Mouse (Mus musculus): Measurements from ENCODE around the gene Chchd6. TPM values are rescaled to one million over a fixed set of nuclear protein-coding genes. Genes with fewer than 3 reads are reported as not detected.

Chchd6 gene
- polyA plus RNA-seq, 1 experiment from 2014 or later = 91.4 TPM

DNA sequence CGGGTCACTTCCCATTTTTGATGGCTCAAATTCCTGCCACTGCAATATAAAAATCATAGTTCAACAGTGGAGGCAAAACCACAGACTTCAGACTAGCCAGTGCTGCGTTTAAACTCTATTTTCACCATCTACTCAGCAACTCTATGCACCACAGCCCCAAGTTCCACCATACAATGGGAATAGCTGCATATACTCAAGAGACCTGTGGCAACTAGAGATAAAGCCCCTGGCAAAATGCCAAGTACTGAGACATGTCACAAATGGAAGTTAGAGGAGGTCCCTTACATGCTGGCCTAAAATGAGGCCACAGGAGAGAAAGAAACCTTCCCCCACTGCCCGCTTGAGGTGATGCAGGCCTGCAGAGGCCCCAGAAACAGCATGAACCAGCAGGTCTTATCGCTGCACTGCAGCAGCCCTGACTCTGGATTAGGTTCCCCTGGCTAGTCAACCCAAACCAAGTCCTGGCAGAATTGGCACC, 139.9 kb downstream of the Chchd6 start:
- H3K4me1 ChIP-seq = no peaks in the 10 kb centered on the region
- no peak for DNase-seq (ENCODE audit: low spot score)
- H3K36me3 ChIP-seq = no peaks in the 10 kb centered on the region
- no peak overlapping the region for H3K4me3 ChIP-seq
- H3K27me3 ChIP-seq (ENCODE audit: low read depth, poor library complexity, severe bottlenecking) = no peaks in the 10 kb centered on the region
- 92% methylated on average over 4 of the region's 4 CpGs for WGBS
- no peaks in the 10 kb centered on the region for H3K9me3 ChIP-seq (replicated peaks)
- H3K27ac ChIP-seq (replicated peaks) = no peak overlapping the region

DNA sequence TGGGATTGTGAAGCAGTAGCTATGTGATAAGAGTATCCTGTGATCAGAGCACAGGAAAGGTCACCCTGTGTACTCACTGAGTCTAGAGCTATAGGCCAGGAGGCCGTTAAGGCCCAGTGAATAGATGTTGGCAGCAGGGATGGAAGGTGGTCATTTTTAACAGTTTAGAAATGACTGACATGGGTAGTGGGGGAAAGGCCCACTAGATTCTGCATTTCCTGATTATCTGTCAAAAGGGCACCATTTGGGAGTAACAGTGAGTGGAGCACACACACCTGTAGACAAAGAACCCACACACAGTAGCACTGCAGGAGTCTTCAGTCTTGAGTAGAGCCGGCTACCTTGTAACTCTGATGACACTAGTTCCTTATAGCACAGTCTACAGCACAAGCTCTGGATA, 141.0 kb downstream of the Chchd6 start:
- DNase-seq (ENCODE audit: low spot score) = no peak
- 93% methylated on average over 2 of the region's 2 CpGs for WGBS
- H3K36me3 ChIP-seq = no peaks in the 10 kb centered on the region

DNA sequence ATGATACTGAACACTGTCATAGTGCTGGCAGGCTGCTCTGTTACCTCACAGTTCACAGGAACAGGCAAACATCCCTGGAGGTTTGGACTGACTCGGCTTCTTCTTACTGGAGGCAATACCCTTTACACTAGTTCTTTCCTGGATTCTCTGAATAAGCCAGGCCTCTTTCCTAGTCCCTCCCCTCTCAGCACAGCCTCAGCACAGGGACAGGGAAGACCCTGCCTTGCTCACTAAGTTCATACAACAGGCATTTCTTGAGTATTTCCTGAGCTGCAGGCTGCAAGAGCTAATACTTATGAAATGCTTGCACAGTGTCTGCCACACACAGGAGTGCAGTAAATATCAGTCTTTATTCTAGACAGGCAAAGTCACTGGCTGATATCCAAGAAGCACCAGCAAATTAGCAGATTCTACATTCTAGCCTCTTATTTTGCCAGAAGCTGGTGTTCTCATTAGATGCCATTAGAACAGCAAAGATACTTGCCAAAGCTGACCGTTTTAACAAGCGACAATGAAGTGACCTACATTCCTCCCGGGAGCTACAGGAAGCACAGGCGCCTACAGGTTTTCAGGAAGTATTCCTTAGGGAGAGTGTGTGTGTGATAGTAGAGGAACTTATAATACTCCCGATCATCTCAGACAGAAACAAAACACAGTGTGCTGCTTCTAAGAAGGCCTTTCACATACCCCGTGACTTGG, 142.3 kb downstream of the Chchd6 start:
- no peak overlapping the region for H3K27ac ChIP-seq (replicated peaks)
- H3K4me3 ChIP-seq = no peak overlapping the region
- no peaks in the 10 kb centered on the region for H3K4me1 ChIP-seq
- H3K27me3 ChIP-seq (ENCODE audit: low read depth, poor library complexity, severe bottlenecking) = no peaks in the 10 kb centered on the region
- H3K9me3 ChIP-seq (replicated peaks) = no peaks in the 10 kb centered on the region
- 80% methylated on average over 7 of the region's 7 CpGs for WGBS
- no peaks in the 10 kb centered on the region for H3K36me3 ChIP-seq
- no peak for DNase-seq (ENCODE audit: low spot score)

More for the DNA sequence above, 141.0 kb downstream of the Chchd6 start:
- no peaks in the 10 kb centered on the region for H3K4me1 ChIP-seq
- no peaks in the 10 kb centered on the region for H3K27me3 ChIP-seq (ENCODE audit: low read depth, poor library complexity, severe bottlenecking)
- H3K27ac ChIP-seq (replicated peaks) = no peak overlapping the region
- H3K9me3 ChIP-seq (replicated peaks) = no peaks in the 10 kb centered on the region
- H3K4me3 ChIP-seq = no peak overlapping the region

DNA sequence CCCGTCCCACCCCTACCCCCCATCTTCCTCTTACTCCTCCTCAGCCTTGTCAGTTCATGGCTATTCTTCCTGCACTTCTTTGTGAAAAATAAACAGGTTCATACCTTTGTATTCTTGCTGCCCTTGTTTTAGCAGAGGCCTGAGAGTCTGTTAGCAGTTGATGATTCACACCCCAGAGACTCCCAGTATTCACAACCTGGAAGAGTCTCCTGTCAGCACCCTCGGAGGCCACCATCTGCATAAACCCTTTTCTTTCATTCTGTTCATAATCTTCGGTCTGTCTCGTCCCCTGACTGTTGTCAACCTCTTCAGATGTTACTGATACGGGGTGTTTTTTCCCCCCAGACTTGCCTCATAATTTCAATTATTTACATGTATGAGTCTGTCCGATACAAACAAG, 143.1 kb downstream of the Chchd6 start:
- Histone ChIP-seq H3K4me1 (no peaks in the 10 kb centered on the region), H3K9me3 (replicated peaks) (no peaks in the 10 kb centered on the region), H3K27me3 (ENCODE audit: low read depth, poor library complexity, severe bottlenecking) (no peaks in the 10 kb centered on the region), H3K27ac (replicated peaks) (no peak overlapping the region), H3K4me3 (no peak overlapping the region), H3K36me3 (no peaks in the 10 kb centered on the region)
- DNase-seq (ENCODE audit: low spot score) = no peak
- WGBS = 82% methylated on average over 6 of the region's 6 CpGs

DNA sequence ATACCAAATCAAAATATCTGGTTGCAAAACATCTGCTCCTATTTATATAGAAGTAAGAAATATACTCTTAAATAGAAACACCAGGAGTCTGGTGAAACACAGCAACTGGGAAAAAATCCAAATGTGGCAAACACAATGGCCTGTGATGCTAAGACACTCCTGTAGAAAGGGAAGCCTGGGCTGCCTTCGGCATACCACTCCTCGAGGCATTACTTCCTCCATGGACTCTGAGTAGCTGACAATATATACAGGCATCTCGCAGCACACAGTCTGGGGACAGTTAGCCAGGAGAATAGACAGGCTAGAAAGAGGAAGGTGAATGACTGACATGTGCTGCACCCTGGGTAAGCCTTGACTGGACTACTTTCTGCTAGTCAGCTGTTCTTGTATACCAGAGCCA, 146.7 kb downstream of the Chchd6 start:
- 93% methylated on average over 3 of the region's 3 CpGs for WGBS
- H3K4me1 ChIP-seq = no peaks in the 10 kb centered on the region
- no peaks in the 10 kb centered on the region for H3K9me3 ChIP-seq (replicated peaks)
- no peak overlapping the region for H3K4me3 ChIP-seq
- DNase-seq (ENCODE audit: low spot score) = no peak
- no peaks in the 10 kb centered on the region for H3K27me3 ChIP-seq (ENCODE audit: low read depth, poor library complexity, severe bottlenecking)
- no peak overlapping the region for H3K27ac ChIP-seq (replicated peaks)
- H3K36me3 ChIP-seq = no peaks in the 10 kb centered on the region

DNA sequence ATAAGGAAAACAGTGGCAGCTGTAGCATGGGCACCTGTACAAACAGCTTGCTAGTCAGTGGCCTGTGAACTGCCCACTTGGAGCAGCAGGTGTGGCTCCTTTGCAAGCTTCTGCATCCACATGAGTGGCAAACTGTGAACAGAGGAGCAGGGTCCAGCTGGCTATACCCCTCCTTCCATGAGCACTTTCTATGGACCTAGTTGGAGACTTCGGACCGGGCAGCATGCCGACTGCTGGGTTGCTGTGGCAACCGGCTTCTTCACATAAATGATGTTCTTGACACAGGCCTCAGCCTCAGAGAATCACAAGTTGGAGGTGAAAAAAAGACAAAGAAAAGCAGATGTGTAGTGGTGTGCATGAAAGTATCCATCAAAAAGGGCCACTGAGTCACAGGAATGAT, 154.8 kb downstream of the Chchd6 start:
- H3K9me3 ChIP-seq (replicated peaks) = no peaks in the 10 kb centered on the region
- 81% methylated on average over 4 of the region's 4 CpGs for WGBS
- no peaks in the 10 kb centered on the region for H3K36me3 ChIP-seq
- no peak overlapping the region for H3K27ac ChIP-seq (replicated peaks)
- H3K27me3 ChIP-seq (ENCODE audit: low read depth, poor library complexity, severe bottlenecking) = no peaks in the 10 kb centered on the region
- DNase-seq (ENCODE audit: low spot score) = no peak
- H3K4me1 ChIP-seq = peaks cover 7% of the 10 kb centered on the region
- no peak overlapping the region for H3K4me3 ChIP-seq

DNA sequence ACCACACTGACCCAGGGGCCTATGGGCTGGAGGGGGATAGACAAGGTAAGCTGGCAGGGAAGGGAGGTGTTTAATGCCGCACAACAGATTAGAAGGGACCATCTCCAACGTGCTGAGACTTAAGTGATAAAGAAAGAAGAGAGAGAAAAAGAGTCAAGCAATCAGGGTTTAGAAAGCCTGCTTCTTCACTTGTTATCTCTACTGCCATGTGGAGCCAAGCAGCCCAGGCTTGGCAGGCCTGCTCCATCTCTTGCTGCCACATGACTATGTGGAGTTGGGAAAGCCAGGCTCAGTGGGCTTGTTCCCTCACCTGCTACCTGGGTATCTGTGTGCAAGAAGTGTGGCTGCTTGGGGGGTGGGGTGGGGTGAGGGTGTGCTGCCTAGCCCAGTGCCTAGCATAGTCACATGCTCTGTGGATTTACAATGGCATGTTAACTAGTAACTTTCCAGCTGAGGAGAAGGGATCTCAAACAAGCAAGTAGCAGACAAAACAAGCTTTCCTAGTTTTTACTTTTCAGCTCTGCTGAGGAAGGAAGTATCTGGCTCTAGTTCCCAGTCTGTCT, 163.5 kb downstream of the Chchd6 start:
- Histone ChIP-seq H3K27ac (replicated peaks) (no peak overlapping the region), H3K4me3 (no peak overlapping the region), H3K4me1 (no peaks in the 10 kb centered on the region), H3K27me3 (ENCODE audit: low read depth, poor library complexity, severe bottlenecking) (no peaks in the 10 kb centered on the region), H3K36me3 (no peaks in the 10 kb centered on the region), H3K9me3 (replicated peaks) (no peaks in the 10 kb centered on the region)
- WGBS = 91% methylated on average over 2 of the region's 2 CpGs
- no peak for DNase-seq (ENCODE audit: low spot score)

DNA sequence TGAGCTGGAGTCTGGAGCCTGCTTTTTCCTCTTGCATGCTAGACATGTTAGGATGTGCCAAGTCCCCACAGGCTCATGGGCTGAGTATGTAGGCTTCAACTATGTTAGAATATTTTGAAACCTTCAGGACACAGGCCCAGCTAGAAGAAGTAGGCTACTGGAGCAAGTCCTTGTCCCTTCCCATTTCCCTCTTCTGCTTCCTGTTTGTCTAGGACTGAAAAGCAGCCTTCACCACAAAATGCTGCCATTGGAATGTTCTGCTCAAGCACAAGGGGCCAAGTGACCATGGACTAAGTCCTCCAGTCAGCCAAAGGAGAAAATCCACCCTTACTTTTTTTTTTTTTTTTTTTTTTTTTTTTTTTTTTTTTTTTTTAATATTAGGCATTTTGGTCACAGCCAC, 164.7 kb downstream of the Chchd6 start:
- no peaks in the 10 kb centered on the region for H3K27me3 ChIP-seq (ENCODE audit: low read depth, poor library complexity, severe bottlenecking)

DNA sequence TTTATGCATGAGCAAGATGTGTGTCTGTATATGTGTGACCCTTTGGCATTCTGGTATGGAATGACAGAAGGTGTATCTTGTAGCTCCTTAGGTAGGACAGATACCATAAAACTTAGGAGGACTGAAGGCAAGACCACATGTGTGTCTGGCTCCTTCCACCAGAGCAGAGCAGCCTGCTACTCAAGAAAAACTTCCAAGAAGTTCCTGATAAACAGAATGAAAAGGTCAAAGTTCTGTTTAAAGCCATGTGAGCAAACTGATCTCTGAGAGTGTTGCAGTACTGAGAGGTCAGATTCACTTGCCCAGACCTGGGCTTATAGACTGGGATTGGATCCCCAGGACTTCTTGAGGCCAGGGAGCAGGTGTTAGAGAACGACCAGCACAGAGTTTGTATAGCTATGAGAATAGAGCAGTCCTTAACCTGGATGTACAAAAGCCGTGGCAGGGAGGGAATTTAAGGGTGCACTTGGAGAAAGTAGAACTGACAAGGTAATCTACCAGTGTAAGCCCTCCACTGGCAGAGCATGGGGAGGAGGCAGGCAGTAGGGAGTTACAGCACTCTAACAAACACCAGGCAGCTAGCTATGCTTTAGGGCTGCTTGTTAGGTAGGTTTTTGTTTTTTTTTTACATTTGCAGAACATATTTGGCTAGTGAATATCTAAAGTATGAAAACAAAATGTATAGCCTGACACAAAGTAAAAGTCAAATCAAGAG, 166.6 kb downstream of the Chchd6 start:
- H3K9me3 ChIP-seq (replicated peaks) = no peaks in the 10 kb centered on the region
- no peak overlapping the region for H3K27ac ChIP-seq (replicated peaks)
- H3K4me3 ChIP-seq = no peak overlapping the region
- no peaks in the 10 kb centered on the region for H3K36me3 ChIP-seq
- no peaks in the 10 kb centered on the region for H3K27me3 ChIP-seq (ENCODE audit: low read depth, poor library complexity, severe bottlenecking)
- 0 out of 2 replicates have a peak, but pooled peaks cover 3% of the 10 kb centered on the region for H3K4me1 ChIP-seq
- 80% methylated on average over 2 of the region's 2 CpGs for WGBS
- no peak for DNase-seq (ENCODE audit: low spot score)

More for the DNA sequence above, 164.7 kb downstream of the Chchd6 start:
- H3K4me1 ChIP-seq = 0 out of 2 replicates have a peak, but pooled peaks cover 3% of the 10 kb centered on the region
- H3K27ac ChIP-seq (replicated peaks) = no peak overlapping the region
- H3K9me3 ChIP-seq (replicated peaks) = no peaks in the 10 kb centered on the region
- no peak overlapping the region for H3K4me3 ChIP-seq
- DNase-seq (ENCODE audit: low spot score) = no peak
- no peaks in the 10 kb centered on the region for H3K36me3 ChIP-seq

DNA sequence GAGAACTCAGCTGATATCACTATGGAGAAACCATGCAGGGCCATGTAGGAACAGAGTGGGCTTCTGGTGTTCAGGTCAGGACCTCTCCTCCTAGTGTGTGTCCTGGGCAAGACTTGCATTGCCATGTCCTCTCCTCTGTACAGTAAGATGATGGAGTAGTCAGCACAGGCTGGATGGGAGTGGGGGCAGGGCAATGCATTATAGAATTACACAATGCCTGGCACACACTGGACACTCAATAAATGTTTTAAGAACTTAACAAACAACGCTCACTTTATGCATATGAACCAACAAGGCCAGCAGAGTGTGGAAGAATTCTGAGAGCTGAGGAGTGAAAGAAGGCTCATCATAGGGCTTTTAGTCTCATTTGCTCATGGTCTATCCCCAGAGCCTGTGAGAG, 171.0 kb downstream of the Chchd6 start:
- no peaks in the 10 kb centered on the region for H3K36me3 ChIP-seq
- WGBS = 95% methylated on average over 1 of the region's 1 CpGs
- no peak overlapping the region for H3K27ac ChIP-seq (replicated peaks)
- H3K4me3 ChIP-seq = no peak overlapping the region
- no peaks in the 10 kb centered on the region for H3K27me3 ChIP-seq (ENCODE audit: low read depth, poor library complexity, severe bottlenecking)
- H3K9me3 ChIP-seq (replicated peaks) = no peaks in the 10 kb centered on the region
- no peak for DNase-seq (ENCODE audit: low spot score)
- peaks cover 3% of the 10 kb centered on the region; the same call in 1 of the 2 replicates for H3K4me1 ChIP-seq

DNA sequence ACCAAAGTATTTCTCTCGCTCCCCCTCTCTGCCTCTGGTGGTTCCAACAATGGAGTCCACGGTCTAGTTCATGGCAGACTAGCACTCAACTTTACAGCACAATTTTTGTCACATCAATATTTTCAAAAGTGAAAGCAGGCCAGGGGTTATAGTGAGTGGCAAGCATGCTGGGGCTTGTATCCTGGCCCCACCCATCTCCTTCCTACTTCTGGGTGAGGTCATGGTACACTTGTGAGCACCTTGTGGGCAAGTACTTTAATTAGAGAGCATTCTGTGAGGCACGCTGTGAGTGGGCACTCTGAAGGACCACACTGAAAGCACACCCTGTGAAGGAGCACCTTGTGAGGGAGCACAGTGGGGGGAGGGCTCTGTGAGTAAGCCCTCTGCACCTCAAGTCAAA, 172.8 kb downstream of the Chchd6 start:
- Histone ChIP-seq H3K4me1 (peaks cover 3% of the 10 kb centered on the region; the same call in 1 of the 2 replicates), H3K27ac (replicated peaks) (no peak overlapping the region), H3K9me3 (replicated peaks) (no peaks in the 10 kb centered on the region), H3K36me3 (no peaks in the 10 kb centered on the region), H3K27me3 (ENCODE audit: low read depth, poor library complexity, severe bottlenecking) (no peaks in the 10 kb centered on the region), H3K4me3 (no peak overlapping the region)
- 89% methylated on average over 3 of the region's 3 CpGs for WGBS
- no peak for DNase-seq (ENCODE audit: low spot score)

DNA sequence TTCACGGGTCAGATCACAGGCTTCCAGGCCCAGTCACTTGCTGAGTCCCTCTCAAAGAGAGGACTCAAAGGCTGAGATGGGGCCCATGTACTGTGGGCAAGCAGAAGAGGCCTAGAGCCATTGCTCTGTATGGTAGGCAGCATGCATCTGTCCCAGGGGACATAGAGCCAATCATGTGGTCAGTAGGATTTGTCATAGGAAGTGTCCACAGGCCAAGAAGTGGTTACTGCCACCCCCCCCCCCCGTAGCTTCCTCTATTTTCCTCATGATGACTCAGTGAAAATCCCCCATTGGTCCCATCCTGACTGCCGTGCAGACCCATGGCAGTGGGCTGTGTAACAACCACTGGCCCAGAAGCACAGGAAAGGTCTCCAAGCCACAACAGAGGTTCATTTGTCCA, 173.5 kb downstream of the Chchd6 start:
- no peak overlapping the region for H3K27ac ChIP-seq (replicated peaks)
- 84% methylated on average over 3 of the region's 3 CpGs for WGBS
- H3K9me3 ChIP-seq (replicated peaks) = no peaks in the 10 kb centered on the region
- no peak for DNase-seq (ENCODE audit: low spot score)
- peaks cover 3% of the 10 kb centered on the region; the same call in 1 of the 2 replicates for H3K4me1 ChIP-seq
- H3K36me3 ChIP-seq = no peaks in the 10 kb centered on the region
- H3K4me3 ChIP-seq = no peak overlapping the region
- no peaks in the 10 kb centered on the region for H3K27me3 ChIP-seq (ENCODE audit: low read depth, poor library complexity, severe bottlenecking)

DNA sequence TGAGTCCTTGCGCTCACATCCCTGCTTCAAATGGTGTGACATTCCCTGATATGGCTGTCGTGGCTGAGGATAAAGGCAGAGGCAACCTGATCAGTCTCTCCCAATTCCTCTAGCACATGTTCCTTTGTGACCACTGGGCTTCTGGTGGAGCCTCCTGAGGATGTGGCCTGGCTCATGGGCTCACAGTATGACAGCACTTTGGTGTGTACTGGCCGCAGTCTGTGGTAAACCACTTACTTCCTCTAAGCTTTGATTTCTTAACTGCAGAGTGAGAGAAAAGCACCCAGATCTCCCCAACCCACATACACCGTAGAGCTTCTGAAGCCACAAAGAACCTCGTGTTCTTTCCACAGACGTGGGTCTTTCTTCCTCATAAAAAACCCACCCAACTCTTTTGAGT, 173.9 kb downstream of the Chchd6 start:
- DNase-seq (ENCODE audit: low spot score) = no peak
- H3K27me3 ChIP-seq (ENCODE audit: low read depth, poor library complexity, severe bottlenecking) = no peaks in the 10 kb centered on the region
- H3K9me3 ChIP-seq (replicated peaks) = no peaks in the 10 kb centered on the region
- H3K4me3 ChIP-seq = no peak overlapping the region
- no peaks in the 10 kb centered on the region for H3K36me3 ChIP-seq
- H3K4me1 ChIP-seq = peaks cover 2% of the 10 kb centered on the region; the same call in 1 of the 2 replicates
- 90% methylated on average over 6 of the region's 6 CpGs for WGBS
- no peak overlapping the region for H3K27ac ChIP-seq (replicated peaks)
